Mouse (Mus musculus) lung, adult 2 months (tissue): ENCODE measurements at regions not wholly inside any gene's neighbourhood (a gene's known extent, or its start where the extent isn't known, plus 50 kb on each side); places are given as distances from the start of the nearest gene placed in this dataset.

Experiments
- CTCF ChIP-seq: fragments of 200-500 bp; IDR thresholded peaks from 2 replicates; pipeline ENCODE4 v1.5.1; 2011; ENCODE audit warnings: mild to moderate bottlenecking, low read length, control low read depth; ENCODE audit not compliant: insufficient read depth
- POLR2A ChIP-seq: fragments of 200-500 bp; IDR thresholded peaks from 2 replicates; pipeline ENCODE4 v1.6.1; 2011; ENCODE audit warnings: low read depth, mild to moderate bottlenecking, control low read depth, low read length, borderline replicate concordance; ENCODE audit errors: extremely low read depth

DNA sequence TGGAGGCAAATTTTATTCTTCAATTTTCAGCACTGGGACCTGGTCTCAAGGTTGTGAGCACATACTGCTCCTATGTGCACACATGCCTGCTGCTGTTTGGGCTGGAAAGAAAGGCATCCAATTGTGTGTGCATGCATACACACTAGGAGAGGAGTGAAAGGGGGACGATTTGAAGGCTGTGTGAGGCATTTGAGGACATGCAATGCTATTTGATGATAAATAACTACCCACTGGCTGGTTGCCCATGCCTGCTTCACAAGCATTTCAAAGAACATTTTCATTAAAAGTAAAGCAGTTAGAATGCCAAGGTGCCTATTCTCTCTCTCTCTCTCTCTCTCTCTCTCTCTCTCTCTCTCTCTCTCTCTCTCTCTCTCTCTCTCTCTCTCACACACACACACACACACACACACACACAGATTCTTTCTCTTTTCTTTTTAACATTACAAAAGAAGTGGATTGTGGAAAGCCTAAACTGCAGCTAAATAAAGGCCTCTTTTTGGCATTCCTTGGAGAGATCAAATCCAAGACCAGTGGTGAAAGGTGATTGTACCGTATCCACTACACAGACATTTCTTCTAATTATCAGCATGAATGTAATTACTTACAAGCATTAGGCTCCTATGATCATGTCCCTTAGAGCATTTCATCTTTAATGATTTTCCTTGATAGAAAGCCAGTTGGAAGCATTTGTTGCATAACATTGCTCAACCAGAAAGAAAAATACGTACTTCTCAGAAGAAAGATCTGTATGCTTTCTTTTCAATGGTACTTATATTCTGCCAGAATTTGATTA lies 160.7 kb downstream of the Brms1l start:
- TF ChIP-seq CTCF (no peak), POLR2A (no peak)
